Mouse (Mus musculus): ENCODE measurements around the gene Caml. TPM values are rescaled to one million over a fixed set of nuclear protein-coding genes. Genes with fewer than 3 reads are reported as not detected.
A peak's percentile ranks its signal among the peaks of the same experiment; 100 is the strongest.
"Not testable (repeated sequence)": the region's sequence is repeated elsewhere in the genome, so short reads cannot be mapped to it uniquely, and the experiment has no call there.

Caml gene
- polyA plus RNA-seq, 1 experiment from 2014 or later: 67.0 TPM

DNA sequence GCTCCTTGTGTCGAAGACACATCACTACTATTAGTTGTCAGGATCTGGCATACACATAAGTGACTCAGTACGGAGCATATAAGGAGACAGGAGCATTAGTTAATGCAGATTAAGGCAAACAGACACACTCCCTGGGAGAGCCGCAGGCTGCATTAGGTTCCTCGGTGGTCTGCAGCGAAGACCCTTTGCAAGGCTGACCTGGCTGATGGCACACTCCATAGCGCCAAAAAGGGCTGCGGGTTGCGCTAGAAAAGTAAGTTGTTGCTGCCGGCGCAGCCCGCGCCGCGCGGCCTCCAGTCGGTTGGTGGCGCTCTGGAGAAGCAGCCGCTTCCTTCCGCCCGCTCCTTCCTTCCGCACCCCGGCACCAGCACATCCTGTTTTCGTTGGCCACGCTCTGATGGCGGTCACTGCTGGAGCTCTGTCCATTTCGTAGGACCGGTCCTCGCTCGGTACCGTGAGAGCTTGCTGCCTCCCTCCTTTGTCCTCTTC lies 11.9 kb downstream of the Caml start, which contains the start of gene Ddx46:
TSS of gene Ddx46 (plus strand) at position 389 of the 489 bp plus-strand sequence.
- H3K4me1 ChIP-seq: peaks cover 9% of the 10 kb centered on the region
- peak within 1 kb of the TSS; percentile 100 for H3K4me3 ChIP-seq
- peaks cover 50% of the 10 kb centered on the region for H3K36me3 ChIP-seq
- H3K9me3 ChIP-seq: no peaks in the 10 kb centered on the region
- ATAC-seq (ENCODE audit: insufficient number of reproducible peaks, insufficient read depth, low FRiP score, low TSS enrichment): peak; percentile 82
- H3K27ac ChIP-seq: 0 out of 2 replicates have a peak within 1 kb of the TSS, but pooled peaks have one; percentile 36
- 6% methylated on average over 30 of the region's 30 CpGs for WGBS
- peak within 1 kb of the TSS; percentile 78 for H3K4me2 ChIP-seq (replicated peaks)
- H3K9ac ChIP-seq: peak within 1 kb of the TSS; percentile 92
- H3K27me3 ChIP-seq: no peaks in the 10 kb centered on the region

DNA sequence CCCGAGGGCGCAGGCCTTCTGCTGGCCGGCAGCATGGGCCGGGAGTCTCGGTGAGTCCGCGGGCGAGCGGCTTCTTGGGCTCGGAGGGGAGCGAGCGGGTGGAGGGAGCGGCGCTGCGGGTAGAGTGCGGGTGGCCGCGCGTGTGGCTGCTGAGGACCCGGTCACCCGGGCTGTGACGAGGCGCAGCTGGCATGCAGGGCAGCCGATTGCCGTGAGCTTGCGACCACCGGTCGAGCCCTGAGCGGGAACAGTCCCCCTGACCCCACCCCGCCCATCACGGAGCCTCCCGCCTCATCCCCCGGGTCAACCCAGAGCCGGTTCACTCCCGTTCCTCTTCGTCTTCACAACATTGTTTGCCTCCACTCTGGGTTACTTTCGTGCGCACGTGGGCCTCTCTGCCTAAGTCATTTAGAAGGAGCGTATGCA lies 12.4 kb downstream of the Caml start:
- Histone ChIP-seq H3K27ac (0 out of 2 replicates have a peak overlapping the region, but pooled peaks have one; percentile 36), H3K4me3 (peak overlapping the region; percentile 100), H3K27me3 (no peaks in the 10 kb centered on the region), H3K36me3 (peaks cover 50% of the 10 kb centered on the region), H3K4me2 (replicated peaks) (peak overlapping the region; percentile 78), H3K4me1 (peaks cover 9% of the 10 kb centered on the region), H3K9me3 (no peaks in the 10 kb centered on the region), H3K9ac (peak overlapping the region; percentile 92)
- 0 out of 2 replicates have a peak, but pooled peaks have one; percentile 38 for ATAC-seq (ENCODE audit: insufficient number of reproducible peaks, insufficient read depth, low FRiP score, low TSS enrichment)
- WGBS: under 1% methylated on average over 40 of the region's 40 CpGs

DNA sequence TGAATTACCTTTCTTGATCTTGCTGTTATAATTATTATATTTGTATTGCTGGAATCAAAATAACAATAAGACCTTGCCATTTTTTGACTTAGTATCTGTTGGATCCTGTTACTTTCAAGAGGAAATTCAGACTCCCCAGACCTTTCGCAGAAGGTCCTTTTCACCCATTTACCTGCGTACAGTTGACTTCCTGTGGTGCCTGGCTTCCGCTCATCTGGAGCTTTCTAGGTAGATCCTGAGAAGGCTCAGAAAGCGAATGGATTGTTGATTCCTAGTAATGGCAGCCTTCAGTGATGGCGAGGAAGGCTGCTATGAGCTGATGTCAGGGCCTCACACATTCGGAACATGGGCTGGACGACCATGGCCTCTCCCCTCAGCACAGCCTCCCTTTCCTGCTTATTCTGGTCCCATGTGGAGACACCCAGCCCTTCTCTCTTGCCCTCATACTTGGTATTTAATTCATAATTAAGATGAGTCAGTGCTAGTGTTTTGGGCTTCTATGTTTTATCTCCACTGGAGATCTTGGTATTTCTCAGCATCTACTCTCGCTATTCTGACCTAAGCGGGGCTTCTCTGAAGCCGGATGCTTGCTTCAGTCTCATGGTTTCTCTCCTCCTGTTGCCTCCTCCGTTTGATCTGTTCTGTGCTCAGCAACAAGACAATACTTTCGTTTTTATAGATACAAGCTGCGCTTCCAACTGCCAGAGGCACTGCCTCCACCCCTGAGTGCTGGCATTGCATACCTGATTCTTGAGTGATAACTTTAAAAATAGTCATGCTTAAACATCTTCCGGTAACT lies 13.6 kb downstream of the Caml start:
- no peak overlapping the region for H3K27ac ChIP-seq
- 90% methylated on average over 14 of the region's 14 CpGs for WGBS
- H3K27me3 ChIP-seq: no peaks in the 10 kb centered on the region
- H3K9me3 ChIP-seq: no peaks in the 10 kb centered on the region
- no peak overlapping the region for H3K9ac ChIP-seq
- 0 out of 2 replicates have a peak overlapping the region, but pooled peaks have one; percentile 100 for H3K4me3 ChIP-seq
- peak overlapping the region; percentile 78; the same call in 1 of the 2 replicates for H3K4me2 ChIP-seq (replicated peaks)
- no peak for ATAC-seq (ENCODE audit: insufficient number of reproducible peaks, insufficient read depth, low FRiP score, low TSS enrichment)
- H3K36me3 ChIP-seq: peaks cover 50% of the 10 kb centered on the region
- peaks cover 9% of the 10 kb centered on the region for H3K4me1 ChIP-seq

- not testable (repeated sequence) for H3K9ac ChIP-seq; ATAC-seq (ENCODE audit: insufficient number of reproducible peaks, insufficient read depth, low FRiP score, low TSS enrichment); H3K9me3 ChIP-seq; H3K27ac ChIP-seq; H3K4me1 ChIP-seq; H3K4me3 ChIP-seq; H3K4me2 ChIP-seq (replicated peaks); H3K27me3 ChIP-seq
- H3K36me3 ChIP-seq: peaks cover 43% of the 10 kb centered on the region
- WGBS: 54% methylated on average over 8 of the region's 8 CpGs
Observed at GRCm38 (mm10) chr13:55640480-55640879, 17.7 kb downstream of the Caml start.

GRCm38 (mm10) chr13:55644525-55644924 lies 21.7 kb downstream of the Caml start:
- Histone ChIP-seq H3K4me3 (no peak overlapping the region), H3K9ac (no peak overlapping the region), H3K36me3 (peaks cover 66% of the 10 kb centered on the region), H3K27ac (no peak overlapping the region), H3K4me2 (replicated peaks) (no peak overlapping the region), H3K4me1 (no peaks in the 10 kb centered on the region), H3K9me3 (no peaks in the 10 kb centered on the region), H3K27me3 (no peaks in the 10 kb centered on the region)
- ATAC-seq (ENCODE audit: insufficient number of reproducible peaks, insufficient read depth, low FRiP score, low TSS enrichment): no peak
- 95% methylated on average over 2 of the region's 2 CpGs for WGBS

- no peaks in the 10 kb centered on the region for H3K27me3 ChIP-seq
- peaks cover 98% of the 10 kb centered on the region for H3K36me3 ChIP-seq
- no peak overlapping the region for H3K27ac ChIP-seq
- H3K4me3 ChIP-seq: no peak overlapping the region
- H3K4me2 ChIP-seq (replicated peaks): no peak overlapping the region
- WGBS: 90% methylated on average over 12 of the region's 12 CpGs
- ATAC-seq (ENCODE audit: insufficient number of reproducible peaks, insufficient read depth, low FRiP score, low TSS enrichment): no peak
- H3K9me3 ChIP-seq: no peaks in the 10 kb centered on the region
- H3K4me1 ChIP-seq: no peaks in the 10 kb centered on the region
- H3K9ac ChIP-seq: no peak overlapping the region
Observed at GRCm38 (mm10) chr13:55650098-55650497, 27.3 kb downstream of the Caml start.

DNA sequence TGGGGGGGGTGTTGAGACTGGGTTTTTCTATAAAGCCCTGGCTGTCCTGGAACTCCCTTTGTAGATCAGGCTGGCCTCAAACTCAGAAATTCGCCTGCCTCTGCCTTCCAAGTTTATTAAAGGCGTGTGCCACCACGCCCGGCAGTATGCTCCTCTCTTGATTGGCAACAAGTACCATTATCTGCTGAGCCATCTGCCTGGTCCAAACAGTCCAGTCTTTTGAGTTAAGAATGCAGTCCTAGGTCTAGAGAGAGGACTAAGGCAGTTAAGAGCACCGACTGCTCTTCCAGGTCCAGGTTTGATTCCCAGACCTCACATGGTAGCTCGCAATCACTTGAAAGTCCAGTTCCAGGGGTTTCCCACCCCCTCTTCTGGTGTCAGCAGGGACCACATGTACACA lies 28.2 kb downstream of the Caml start:
- H3K4me1 ChIP-seq: no peaks in the 10 kb centered on the region
- H3K4me3 ChIP-seq: no peak overlapping the region
- WGBS: 90% methylated on average over 6 of the region's 6 CpGs
- H3K9ac ChIP-seq: no peak overlapping the region
- no peaks in the 10 kb centered on the region for H3K27me3 ChIP-seq
- no peak overlapping the region for H3K4me2 ChIP-seq (replicated peaks)
- H3K9me3 ChIP-seq: no peaks in the 10 kb centered on the region
- no peak for ATAC-seq (ENCODE audit: insufficient number of reproducible peaks, insufficient read depth, low FRiP score, low TSS enrichment)
- peaks cover 98% of the 10 kb centered on the region for H3K36me3 ChIP-seq
- H3K27ac ChIP-seq: no peak overlapping the region

- Histone ChIP-seq H3K4me1 (no peaks in the 10 kb centered on the region), H3K4me2 (replicated peaks) (no peak overlapping the region), H3K9me3 (no peaks in the 10 kb centered on the region), H3K36me3 (peaks cover 88% of the 10 kb centered on the region), H3K9ac (no peak overlapping the region), H3K27ac (no peak overlapping the region), H3K4me3 (no peak overlapping the region), H3K27me3 (no peaks in the 10 kb centered on the region)
- WGBS: 85% methylated on average over 6 of the region's 6 CpGs
- no peak for ATAC-seq (ENCODE audit: insufficient number of reproducible peaks, insufficient read depth, low FRiP score, low TSS enrichment)
Observed at GRCm38 (mm10) chr13:55668550-55668949, 45.7 kb downstream of the Caml start.

DNA sequence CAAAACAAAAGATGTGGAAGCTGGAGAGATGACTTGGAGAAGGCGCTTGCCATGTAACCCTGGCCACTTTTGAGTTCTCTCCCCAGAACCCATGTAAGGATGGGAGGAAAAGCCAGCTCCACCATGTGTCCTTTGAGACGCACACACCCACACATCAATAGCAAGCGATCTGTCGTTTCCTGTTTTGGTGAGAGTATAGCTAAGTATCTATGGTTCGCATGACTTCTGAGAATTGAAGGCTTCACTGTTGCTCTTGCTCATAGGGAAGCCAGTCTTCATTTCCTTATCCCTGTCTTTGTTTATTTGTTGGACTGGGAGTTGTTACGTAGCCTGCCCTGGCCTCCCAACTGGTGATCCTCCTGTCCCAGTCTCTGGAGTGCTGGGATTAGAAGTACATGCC lies 49.9 kb downstream of the Caml start:
- H3K4me1 ChIP-seq: no peaks in the 10 kb centered on the region
- peaks cover 88% of the 10 kb centered on the region for H3K36me3 ChIP-seq
- no peak overlapping the region for H3K4me3 ChIP-seq
- WGBS: 94% methylated on average over 6 of the region's 6 CpGs
- no peak overlapping the region for H3K4me2 ChIP-seq (replicated peaks)
- no peak overlapping the region for H3K9ac ChIP-seq
- H3K27me3 ChIP-seq: no peaks in the 10 kb centered on the region
- no peak overlapping the region for H3K27ac ChIP-seq
- no peaks in the 10 kb centered on the region for H3K9me3 ChIP-seq
- no peak for ATAC-seq (ENCODE audit: insufficient number of reproducible peaks, insufficient read depth, low FRiP score, low TSS enrichment)

- Histone ChIP-seq H3K9me3 (no peaks in the 10 kb centered on the region), H3K36me3 (peaks cover 80% of the 10 kb centered on the region), H3K4me1 (no peaks in the 10 kb centered on the region), H3K4me3 (no peak overlapping the region), H3K9ac (no peak overlapping the region), H3K27ac (no peak overlapping the region), H3K27me3 (no peaks in the 10 kb centered on the region), H3K4me2 (replicated peaks) (no peak overlapping the region)
- 88% methylated on average over 8 of the region's 8 CpGs for WGBS
- ATAC-seq (ENCODE audit: insufficient number of reproducible peaks, insufficient read depth, low FRiP score, low TSS enrichment): no peak
Observed at GRCm38 (mm10) chr13:55677364-55677763, 54.6 kb downstream of the Caml start.
